Mouse (Mus musculus): Measurements from ENCODE around the gene Nudt2. TPM values are rescaled to one million over a fixed set of nuclear protein-coding genes. Genes with fewer than 3 reads are reported as not detected.

Gene Nudt2
- polyA plus RNA-seq, 1 experiment from 2014 or later = 49.0 TPM

GRCm38 (mm10) chr4:41506156-41506555 is 41.2 kb downstream of the Nudt2 start:
- H3K27me3 ChIP-seq (replicated peaks; ENCODE audit: control insufficient read depth, insufficient read depth, low read length) = peaks cover 13% of the 10 kb centered on the region
- H3K9me3 ChIP-seq (ENCODE audit: control insufficient read depth, low read length) = no peaks in the 10 kb centered on the region
- 10% methylated on average over 13 of the region's 13 CpGs for WGBS
- H3K27ac ChIP-seq (replicated peaks; ENCODE audit: low read depth, low read length) = no peak overlapping the region
- ATAC-seq (ENCODE audit: low read depth) = no peak
- no peak overlapping the region for H3K9ac ChIP-seq (ENCODE audit: low read depth, low read length)
- no peaks in the 10 kb centered on the region for H3K36me3 ChIP-seq (ENCODE audit: control insufficient read depth, insufficient read depth, low read length)
- H3K4me3 ChIP-seq (ENCODE audit: low read depth, low read length) = no peak overlapping the region
- H3K4me2 ChIP-seq (ENCODE audit: low read depth, low read length) = peak overlapping the region; percentile 95; the same call in 1 of the 2 replicates
- peaks cover 9% of the 10 kb centered on the region; the same call in 1 of the 2 replicates for H3K4me1 ChIP-seq (ENCODE audit: control insufficient read depth, insufficient read depth, low read length)
- DNase-seq (ENCODE audit: low spot score) = peak; percentile 29

- 0 out of 2 replicates have a peak, but pooled peaks cover 7% of the 10 kb centered on the region for H3K27me3 ChIP-seq (replicated peaks; ENCODE audit: control insufficient read depth, insufficient read depth, low read length)
- no peak overlapping the region for H3K27ac ChIP-seq (replicated peaks; ENCODE audit: low read depth, low read length)
- peak overlapping the region; percentile 95 for H3K4me2 ChIP-seq (ENCODE audit: low read depth, low read length)
Observed at GRCm38 (mm10) chr4:41506906-41507305, 42.0 kb downstream of the Nudt2 start.

GRCm38 (mm10) chr4:41507326-41507924 is 42.5 kb downstream of the Nudt2 start:
- Histone ChIP-seq H3K9ac (ENCODE audit: low read depth, low read length) (peak overlapping the region; percentile 69), H3K27me3 (replicated peaks; ENCODE audit: control insufficient read depth, insufficient read depth, low read length) (0 out of 2 replicates have a peak, but pooled peaks cover 7% of the 10 kb centered on the region), H3K4me1 (ENCODE audit: control insufficient read depth, insufficient read depth, low read length) (peaks cover 6% of the 10 kb centered on the region; the same call in 1 of the 2 replicates), H3K4me3 (ENCODE audit: low read depth, low read length) (peak overlapping the region; percentile 55), H3K27ac (replicated peaks; ENCODE audit: low read depth, low read length) (no peak overlapping the region), H3K4me2 (ENCODE audit: low read depth, low read length) (peak overlapping the region; percentile 95), H3K36me3 (ENCODE audit: control insufficient read depth, insufficient read depth, low read length) (no peaks in the 10 kb centered on the region), H3K9me3 (ENCODE audit: control insufficient read depth, low read length) (no peaks in the 10 kb centered on the region)
- ATAC-seq (ENCODE audit: low read depth) (no peak), DNase-seq (ENCODE audit: low spot score) (peak; percentile 32)
- 3% methylated on average over 21 of the region's 22 CpGs for WGBS

More at GRCm38 (mm10) chr4:41506906-41507305, 42.0 kb downstream of the Nudt2 start:
- no peaks in the 10 kb centered on the region for H3K36me3 ChIP-seq (ENCODE audit: control insufficient read depth, insufficient read depth, low read length)
- peak overlapping the region; percentile 55 for H3K4me3 ChIP-seq (ENCODE audit: low read depth, low read length)
- H3K9ac ChIP-seq (ENCODE audit: low read depth, low read length) = peak overlapping the region; percentile 69
- no peaks in the 10 kb centered on the region for H3K9me3 ChIP-seq (ENCODE audit: control insufficient read depth, low read length)
- ATAC-seq (ENCODE audit: low read depth) (peak; percentile 74), DNase-seq (ENCODE audit: low spot score) (peak; percentile 91)
- H3K4me1 ChIP-seq (ENCODE audit: control insufficient read depth, insufficient read depth, low read length) = peaks cover 9% of the 10 kb centered on the region; the same call in 1 of the 2 replicates
- WGBS = 0% methylated on average over 15 of the region's 29 CpGs

- Histone ChIP-seq H3K4me1 (ENCODE audit: control insufficient read depth, insufficient read depth, low read length) (peaks cover 6% of the 10 kb centered on the region; the same call in 1 of the 2 replicates), H3K4me3 (ENCODE audit: low read depth, low read length) (no peak overlapping the region), H3K27me3 (replicated peaks; ENCODE audit: control insufficient read depth, insufficient read depth, low read length) (0 out of 2 replicates have a peak, but pooled peaks cover 7% of the 10 kb centered on the region), H3K27ac (replicated peaks; ENCODE audit: low read depth, low read length) (no peak overlapping the region), H3K9ac (ENCODE audit: low read depth, low read length) (no peak overlapping the region), H3K4me2 (ENCODE audit: low read depth, low read length) (peak overlapping the region; percentile 95; the same call in 1 of the 2 replicates), H3K9me3 (ENCODE audit: control insufficient read depth, low read length) (no peaks in the 10 kb centered on the region), H3K36me3 (ENCODE audit: control insufficient read depth, insufficient read depth, low read length) (no peaks in the 10 kb centered on the region)
- ATAC-seq (ENCODE audit: low read depth) (no peak), DNase-seq (ENCODE audit: low spot score) (no peak)
- 48% methylated on average over 7 of the region's 7 CpGs for WGBS
Observed at GRCm38 (mm10) chr4:41507998-41508397, 43.0 kb downstream of the Nudt2 start.

GRCm38 (mm10) chr4:41513309-41513708 is 48.4 kb downstream of the Nudt2 start:
- DNase-seq (ENCODE audit: low spot score) = peak; percentile 14

GRCm38 (mm10) chr4:41513714-41514113 is 48.8 kb downstream of the Nudt2 start:
- 9% methylated on average over 8 of the region's 8 CpGs for WGBS
- Histone ChIP-seq H3K36me3 (ENCODE audit: control insufficient read depth, insufficient read depth, low read length) (no peaks in the 10 kb centered on the region), H3K4me1 (ENCODE audit: control insufficient read depth, insufficient read depth, low read length) (0 out of 2 replicates have a peak, but pooled peaks cover 9% of the 10 kb centered on the region), H3K4me3 (ENCODE audit: low read depth, low read length) (no peak overlapping the region), H3K27ac (replicated peaks; ENCODE audit: low read depth, low read length) (peak overlapping the region; percentile 65; the same call in 1 of the 2 replicates), H3K9me3 (ENCODE audit: control insufficient read depth, low read length) (no peaks in the 10 kb centered on the region), H3K27me3 (replicated peaks; ENCODE audit: control insufficient read depth, insufficient read depth, low read length) (no peaks in the 10 kb centered on the region), H3K4me2 (ENCODE audit: low read depth, low read length) (peak overlapping the region; percentile 21), H3K9ac (ENCODE audit: low read depth, low read length) (0 out of 2 replicates have a peak overlapping the region, but pooled peaks have one; percentile 9)
- ATAC-seq (ENCODE audit: low read depth) (no peak), DNase-seq (ENCODE audit: low spot score) (peak; percentile 57)

More at GRCm38 (mm10) chr4:41513309-41513708, 48.4 kb downstream of the Nudt2 start:
- Histone ChIP-seq H3K36me3 (ENCODE audit: control insufficient read depth, insufficient read depth, low read length) (no peaks in the 10 kb centered on the region), H3K4me3 (ENCODE audit: low read depth, low read length) (no peak overlapping the region), H3K4me2 (ENCODE audit: low read depth, low read length) (peak overlapping the region; percentile 21), H3K9ac (ENCODE audit: low read depth, low read length) (no peak overlapping the region), H3K4me1 (ENCODE audit: control insufficient read depth, insufficient read depth, low read length) (0 out of 2 replicates have a peak, but pooled peaks cover 9% of the 10 kb centered on the region), H3K27me3 (replicated peaks; ENCODE audit: control insufficient read depth, insufficient read depth, low read length) (0 out of 2 replicates have a peak, but pooled peaks cover 3% of the 10 kb centered on the region), H3K27ac (replicated peaks; ENCODE audit: low read depth, low read length) (peak overlapping the region; percentile 65; the same call in 1 of the 2 replicates), H3K9me3 (ENCODE audit: control insufficient read depth, low read length) (no peaks in the 10 kb centered on the region)
- 10% methylated on average over 4 of the region's 4 CpGs for WGBS
- 0 out of 2 replicates have a peak, but pooled peaks have one; percentile 20 for ATAC-seq (ENCODE audit: low read depth)

- DNase-seq (ENCODE audit: low spot score) (no peak), ATAC-seq (ENCODE audit: low read depth) (no peak)
- Histone ChIP-seq H3K9ac (ENCODE audit: low read depth, low read length) (no peak within 1 kb of the TSS), H3K4me1 (ENCODE audit: control insufficient read depth, insufficient read depth, low read length) (0 out of 2 replicates have a peak, but pooled peaks cover 9% of the 10 kb centered on the region), H3K4me2 (ENCODE audit: low read depth, low read length) (no peak within 1 kb of the TSS), H3K27ac (replicated peaks; ENCODE audit: low read depth, low read length) (no peak within 1 kb of the TSS), H3K4me3 (ENCODE audit: low read depth, low read length) (no peak within 1 kb of the TSS), H3K27me3 (replicated peaks; ENCODE audit: control insufficient read depth, insufficient read depth, low read length) (peaks cover 5% of the 10 kb centered on the region; the same call in 1 of the 2 replicates), H3K9me3 (ENCODE audit: control insufficient read depth, low read length) (no peaks in the 10 kb centered on the region), H3K36me3 (ENCODE audit: control insufficient read depth, insufficient read depth, low read length) (no peaks in the 10 kb centered on the region)
- WGBS = 83% methylated on average over 2 of the region's 2 CpGs
Observed at GRCm38 (mm10) chr4:41517233-41517632, 52.3 kb downstream of the Nudt2 start, which contains the start of gene 1110017D15Rik. Gene 1110017D15Rik (minus strand): TSS chr4:41517333.

- WGBS = 67% methylated on average over 7 of the region's 7 CpGs
Observed at GRCm38 (mm10) chr4:41518349-41518748, 53.4 kb downstream of the Nudt2 start.

More at GRCm38 (mm10) chr4:41518349-41518748, 53.4 kb downstream of the Nudt2 start:
- DNase-seq (ENCODE audit: low spot score) (no peak), ATAC-seq (ENCODE audit: low read depth) (no peak)
- Histone ChIP-seq H3K27me3 (replicated peaks; ENCODE audit: control insufficient read depth, insufficient read depth, low read length) (peaks cover 5% of the 10 kb centered on the region; the same call in 1 of the 2 replicates), H3K27ac (replicated peaks; ENCODE audit: low read depth, low read length) (no peak overlapping the region), H3K9me3 (ENCODE audit: control insufficient read depth, low read length) (no peaks in the 10 kb centered on the region), H3K4me2 (ENCODE audit: low read depth, low read length) (no peak overlapping the region), H3K4me1 (ENCODE audit: control insufficient read depth, insufficient read depth, low read length) (0 out of 2 replicates have a peak, but pooled peaks cover 7% of the 10 kb centered on the region), H3K36me3 (ENCODE audit: control insufficient read depth, insufficient read depth, low read length) (no peaks in the 10 kb centered on the region), H3K9ac (ENCODE audit: low read depth, low read length) (no peak overlapping the region), H3K4me3 (ENCODE audit: low read depth, low read length) (no peak overlapping the region)

Data from embryonic facial prominence, embryonic 14.5 days (tissue).